ENCODE assay signal across 25 mouse cellular contexts in the genomic region with DNA sequence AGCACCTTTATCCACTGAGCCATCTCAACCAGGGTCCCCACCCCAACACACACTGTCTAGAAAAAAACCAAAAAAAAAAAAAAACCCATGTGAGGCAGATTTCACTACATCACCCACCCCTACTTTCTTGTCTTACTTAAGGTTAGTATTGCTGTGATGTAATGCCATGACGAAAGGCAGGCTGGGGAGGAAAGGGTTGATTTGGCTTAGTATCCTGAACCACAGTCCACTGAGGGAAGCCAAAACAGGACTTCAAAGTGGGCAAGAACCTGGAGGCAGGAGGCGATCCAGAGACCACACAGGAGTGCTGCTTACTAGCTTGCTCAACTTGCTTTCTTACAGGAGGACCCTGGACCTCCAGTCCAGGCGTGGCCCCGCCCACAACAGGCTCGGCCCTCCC. TPM values are rescaled to one million over a fixed set of nuclear protein-coding genes. Genes with fewer than 3 reads are reported as not detected.
"Had no signal": no experiment of that assay in that cellular context is flagged by ENCODE, and none has a peak within 500 bp of the region (broad histone marks: within the 10 kb centered on the region; RNA-seq: fewer than 3 reads in every experiment).

No protein-coding gene starts in this region.

- H3K4me2 ChIP-seq: intestine, embryonic 15.5 days; limb, embryonic 13.5 days; lung, embryonic 15.5 days; neural tube, embryonic 13.5 days; stomach, embryonic 15.5 days had no signal

- ATAC-seq: intestine, embryonic 15.5 days had no signal

- H3K9ac ChIP-seq: intestine, embryonic 15.5 days; limb, embryonic 13.5 days; lung, embryonic 15.5 days; neural tube, embryonic 13.5 days; stomach, embryonic 15.5 days had no signal

- DNase-seq: kidney, adult 11 months; kidney, adult 9 months; layer of hippocampus, adult 9-11 months; lung, adult 18-20 months; lung, postnatal 10 days; lung, postnatal 36 days; midbrain, embryonic 14.5 days; retina, postnatal 1 day; right cerebral cortex, postnatal 25 days; spleen, adult 18-20 months; thymus, postnatal 25 days had no signal

- H3K4me3 ChIP-seq: intestine, embryonic 15.5 days; layer of hippocampus, adult 2 months; limb, embryonic 10.5 days; limb, embryonic 13.5 days; lung, embryonic 15.5 days; myocyte; neural tube, embryonic 13.5 days; stomach, embryonic 15.5 days had no signal

- H3K9me3 ChIP-seq: intestine, embryonic 15.5 days; limb, embryonic 10.5 days; limb, embryonic 13.5 days; lung, embryonic 15.5 days; neural tube, embryonic 13.5 days; stomach, embryonic 15.5 days had no signal

- H3K27me3 ChIP-seq: intestine, embryonic 15.5 days; stomach, embryonic 15.5 days had no signal

- H3K27ac ChIP-seq: intestine, embryonic 15.5 days; kidney, postnatal 0 days; layer of hippocampus, adult 2 months; limb, embryonic 10.5 days; limb, embryonic 13.5 days; lung, embryonic 15.5 days; neural tube, embryonic 13.5 days; stomach, embryonic 15.5 days had no signal

RNA-seq across cellular contexts. Expression of a gene that starts 1.8 kb away (rescaled TPM):
- total RNA-seq: megakaryocyte, adult 5-6 weeks; neutrophil, adult 5-6 weeks had no signal
- polyA plus RNA-seq: large intestine, adult 2 months had no signal

RNA-seq across cellular contexts. Expression of a gene that starts 54.8 kb away (rescaled TPM):
- total RNA-seq: layer of hippocampus, adult 2 months; left cerebral cortex, adult 18-20 months; megakaryocyte, adult 5-6 weeks had no signal
- polyA plus RNA-seq: large intestine, adult 2 months; liver, adult 2 months; myocyte had no signal
